Mouse (Mus musculus) megakaryocyte-erythroid progenitor cell, adult 5-6 weeks (primary cell): ENCODE measurements around the gene Atp12a. TPM values are rescaled to one million over a fixed set of nuclear protein-coding genes. Genes with fewer than 3 reads are reported as not detected.

Source experiments
- ATAC-seq: replicated peaks from 2 replicates; pipeline ENCODE4 v1.8.0; 2016; ENCODE audit warnings: mild to moderate bottlenecking, inconsistent platforms; ENCODE audit not compliant: severe bottlenecking, poor library complexity, low FRiP score, low TSS enrichment
- total RNA-seq, 2 experiments: library from RNA; stranded (forward) in 1 of 2; stranded (reverse) in 1 of 2; fragments of 200-1000, 215-1000 nt in 1 of 2; fragments of >200 nt in 1 of 2; fragmentation: Nextera tagmentation in 1 of 2; gene quantifications; 2 replicates each; pipeline ENCODE4 v1.2.3; 2014 to 2017

Atp12a gene
- total RNA-seq, 2 experiments from 2014 or later = not detected

- no peak for ATAC-seq
Observed at GRCm38 (mm10) chr14:56368834-56369233, 4.0 kb downstream of the Atp12a start.

- peak; percentile 91 for ATAC-seq
Observed at GRCm38 (mm10) chr14:56375731-56376130, 10.9 kb downstream of the Atp12a start.

- no peak for ATAC-seq
Observed at GRCm38 (mm10) chr14:56377745-56378144, 12.9 kb downstream of the Atp12a start.

- ATAC-seq = no peak
Observed at GRCm38 (mm10) chr14:56379336-56379735, 14.5 kb downstream of the Atp12a start.

DNA sequence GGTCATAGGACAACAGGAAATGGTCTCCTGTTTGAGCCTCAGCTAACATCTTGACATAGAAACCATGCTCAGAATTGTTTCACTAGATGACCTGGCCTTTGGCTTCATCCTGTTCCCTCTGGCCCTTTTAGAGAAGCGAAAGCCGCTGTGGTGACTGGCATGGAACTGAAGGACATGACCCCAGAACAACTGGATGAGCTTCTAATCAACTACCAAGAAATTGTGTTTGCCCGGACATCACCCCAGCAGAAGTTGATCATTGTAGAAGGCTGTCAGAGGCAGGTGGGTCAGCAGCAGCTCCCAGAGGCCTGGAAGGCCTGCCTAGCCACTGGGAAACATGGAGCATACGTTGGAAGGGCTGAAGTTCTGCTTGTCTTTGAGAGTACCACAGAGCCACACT is 17.5 kb downstream of the Atp12a start:
- no peak for ATAC-seq

- no peak for ATAC-seq
Observed at GRCm38 (mm10) chr14:56390247-56390646, 25.4 kb downstream of the Atp12a start.

GRCm38 (mm10) chr14:56393704-56394312 is 28.9 kb downstream of the Atp12a start:
- ATAC-seq = no peak

DNA sequence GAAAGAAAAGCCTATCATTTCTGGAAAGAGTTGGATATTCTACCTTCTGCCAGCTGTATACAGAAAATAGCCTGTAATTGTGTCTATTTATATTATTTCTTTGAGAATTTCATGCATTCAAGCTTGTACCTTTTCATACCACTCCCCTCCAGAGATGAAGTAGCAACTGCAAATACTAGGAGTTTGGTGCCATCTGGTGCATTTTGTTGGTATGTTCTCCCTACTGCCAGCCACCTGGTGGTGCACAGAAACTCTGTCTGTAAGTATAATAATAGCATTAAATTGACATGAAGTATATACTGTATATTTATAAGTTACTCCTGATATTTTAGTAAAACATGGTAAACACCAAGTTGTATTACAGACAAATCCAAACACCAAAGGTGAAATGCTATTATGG is 33.1 kb downstream of the Atp12a start:
- ATAC-seq = peak; percentile 59; the same call in 1 of the 2 replicates

- peak; percentile 65 for ATAC-seq
Observed at GRCm38 (mm10) chr14:56402311-56403071, 37.6 kb downstream of the Atp12a start, which contains the start of gene Rnf17. TSS of gene Rnf17 (plus strand) at chr14:56402581.

DNA sequence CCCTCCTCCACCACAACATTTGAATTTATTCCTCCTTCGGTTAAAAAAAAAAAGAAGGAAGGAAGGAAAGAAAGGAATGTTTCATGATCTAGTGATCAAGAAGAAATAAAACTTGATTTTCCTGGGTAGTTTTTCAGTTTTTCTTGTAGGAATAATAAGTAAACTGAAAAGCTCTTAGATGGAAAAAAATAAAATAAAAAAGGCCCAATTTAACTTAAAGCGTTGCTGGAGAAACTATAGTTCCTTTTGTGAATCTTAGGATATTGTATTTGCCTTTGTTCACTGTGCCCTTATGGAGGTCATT is 38.2 kb downstream of the Atp12a start:
- ATAC-seq = no peak

Other genes with a start within 250 kb of the Atp12a start
- gene Gzme, start 244.4 kb upstream of the Atp12a start, total RNA-seq (2014; fragmentation: Nextera tagmentation) = not detected in 2 replicates
- gene Gzme, start 244.4 kb upstream of the Atp12a start, total RNA-seq (2017) = not detected in 2 replicates
- not detected in 2 replicates for gene Gzmd, start 232.5 kb upstream of the Atp12a start, total RNA-seq (2014; fragmentation: Nextera tagmentation)
- not detected in 2 replicates for gene Gzmd, start 232.5 kb upstream of the Atp12a start, total RNA-seq (2017)
- not detected in 2 replicates for gene Gzmg, start 205.5 kb upstream of the Atp12a start, total RNA-seq (2014; fragmentation: Nextera tagmentation)
- not detected in 2 replicates for gene Gzmg, start 205.5 kb upstream of the Atp12a start, total RNA-seq (2017)
- gene Gzmn, start 190.5 kb upstream of the Atp12a start, total RNA-seq (2014; fragmentation: Nextera tagmentation) = not detected in 2 replicates
- not detected in 2 replicates for gene Gzmn, start 190.5 kb upstream of the Atp12a start, total RNA-seq (2017)
- not detected in 2 replicates for gene Gzmf, start 153.7 kb upstream of the Atp12a start, total RNA-seq (2014; fragmentation: Nextera tagmentation)
- gene Gzmf, start 153.7 kb upstream of the Atp12a start, total RNA-seq (2017) = not detected in 2 replicates
- gene Gzmc, start 130.4 kb upstream of the Atp12a start, total RNA-seq (2014; fragmentation: Nextera tagmentation) = not detected in 2 replicates
- gene Gzmc, start 130.4 kb upstream of the Atp12a start, total RNA-seq (2017) = not detected in 2 replicates
- 1.1 TPM in 1 of 2 replicates, not detected in the other for gene Gzmb, start 102.8 kb upstream of the Atp12a start, total RNA-seq (2014; fragmentation: Nextera tagmentation)
- gene Gzmb, start 102.8 kb upstream of the Atp12a start, total RNA-seq (2017) = 0.33 and 1.8 TPM in 2 replicates
- gene Rnf17, start 37.5 kb downstream of the Atp12a start, total RNA-seq (2014; fragmentation: Nextera tagmentation) = 19.2 and 19.5 TPM in 2 replicates
- gene Rnf17, start 37.5 kb downstream of the Atp12a start, total RNA-seq (2017) = 2.8 and 5.8 TPM in 2 replicates
- 12.3 and 14.9 TPM in 2 replicates for gene Cenpj, start 210.4 kb downstream of the Atp12a start, total RNA-seq (2014; fragmentation: Nextera tagmentation)
- 11.7 and 24.0 TPM in 2 replicates for gene Cenpj, start 210.4 kb downstream of the Atp12a start, total RNA-seq (2017)
- 11.4 and 23.6 TPM in 2 replicates for gene Parp4, start 210.6 kb downstream of the Atp12a start, total RNA-seq (2014; fragmentation: Nextera tagmentation)
- 2.8 and 6.3 TPM in 2 replicates for gene Parp4, start 210.6 kb downstream of the Atp12a start, total RNA-seq (2017)